Mouse (Mus musculus) CD4-positive, CD25-positive, alpha-beta regulatory T cell, adult 4 months (primary cell): ENCODE results near the gene Fam166a. TPM values are rescaled to one million over a fixed set of nuclear protein-coding genes. Genes with fewer than 3 reads are reported as not detected.
A peak's percentile ranks its signal among the peaks of the same experiment; 100 is the strongest.

Source experiments
- ATAC-seq: one replicate; pipeline ENCODE4 v1.8.0; 2017
- polyA plus RNA-seq, 2 experiments: library from polyadenylated mRNA; unstranded; fragments of 100-300 nt; shearing (Covaris generic); gene quantifications; one replicate each; pipeline ENCODE4 v1.2.1; 2017

The Fam166a gene
- polyA plus RNA-seq, 2 experiments from 2014 or later = not detected

DNA sequence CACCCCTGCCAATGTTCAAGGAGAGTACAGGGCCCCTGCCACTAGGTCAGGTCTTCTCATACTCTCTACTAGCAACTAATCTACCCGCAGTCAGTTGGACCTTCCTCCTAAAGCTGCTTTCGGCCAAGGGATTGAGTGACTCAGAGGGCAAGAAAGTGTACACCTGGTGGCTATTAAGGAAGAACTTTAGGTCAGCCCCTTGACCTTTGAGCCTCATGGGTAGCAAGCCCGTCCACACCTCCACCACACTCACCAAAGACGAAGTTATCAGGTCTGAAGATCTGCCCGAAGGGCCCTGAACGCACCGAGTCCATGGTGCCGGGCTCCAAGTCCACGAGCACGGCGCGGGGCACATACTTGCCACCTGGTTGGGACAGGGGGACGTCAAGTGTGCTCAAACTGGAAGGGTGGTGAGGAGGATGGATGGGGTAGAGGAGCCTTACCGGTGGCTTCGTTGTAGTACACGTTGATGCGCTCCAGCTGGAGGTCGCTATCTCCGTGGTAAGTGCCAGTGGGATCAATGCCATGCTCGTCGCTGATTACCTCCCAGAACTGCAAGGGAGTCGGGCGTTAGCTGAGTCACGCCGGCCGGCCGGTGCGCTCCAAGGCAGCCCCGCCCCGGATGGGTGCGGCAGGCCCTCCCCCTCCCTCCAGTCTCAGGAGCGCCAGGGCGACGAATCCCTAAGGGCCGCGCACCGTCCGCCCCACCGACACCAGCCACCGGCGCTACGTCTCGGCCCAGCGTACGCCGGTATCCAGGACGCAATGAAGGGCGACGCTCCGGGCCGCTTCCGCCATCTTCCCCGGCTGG lies 5.3 kb downstream of the Fam166a start:
- peak; percentile 12 for ATAC-seq

- ATAC-seq = no peak
Observed at GRCm38 (mm10) chr2:25224492-25224765, 5.9 kb downstream of the Fam166a start, which contains the start of gene Tubb4b. Tubb4b (minus strand) TSS chr2:25224702.

DNA sequence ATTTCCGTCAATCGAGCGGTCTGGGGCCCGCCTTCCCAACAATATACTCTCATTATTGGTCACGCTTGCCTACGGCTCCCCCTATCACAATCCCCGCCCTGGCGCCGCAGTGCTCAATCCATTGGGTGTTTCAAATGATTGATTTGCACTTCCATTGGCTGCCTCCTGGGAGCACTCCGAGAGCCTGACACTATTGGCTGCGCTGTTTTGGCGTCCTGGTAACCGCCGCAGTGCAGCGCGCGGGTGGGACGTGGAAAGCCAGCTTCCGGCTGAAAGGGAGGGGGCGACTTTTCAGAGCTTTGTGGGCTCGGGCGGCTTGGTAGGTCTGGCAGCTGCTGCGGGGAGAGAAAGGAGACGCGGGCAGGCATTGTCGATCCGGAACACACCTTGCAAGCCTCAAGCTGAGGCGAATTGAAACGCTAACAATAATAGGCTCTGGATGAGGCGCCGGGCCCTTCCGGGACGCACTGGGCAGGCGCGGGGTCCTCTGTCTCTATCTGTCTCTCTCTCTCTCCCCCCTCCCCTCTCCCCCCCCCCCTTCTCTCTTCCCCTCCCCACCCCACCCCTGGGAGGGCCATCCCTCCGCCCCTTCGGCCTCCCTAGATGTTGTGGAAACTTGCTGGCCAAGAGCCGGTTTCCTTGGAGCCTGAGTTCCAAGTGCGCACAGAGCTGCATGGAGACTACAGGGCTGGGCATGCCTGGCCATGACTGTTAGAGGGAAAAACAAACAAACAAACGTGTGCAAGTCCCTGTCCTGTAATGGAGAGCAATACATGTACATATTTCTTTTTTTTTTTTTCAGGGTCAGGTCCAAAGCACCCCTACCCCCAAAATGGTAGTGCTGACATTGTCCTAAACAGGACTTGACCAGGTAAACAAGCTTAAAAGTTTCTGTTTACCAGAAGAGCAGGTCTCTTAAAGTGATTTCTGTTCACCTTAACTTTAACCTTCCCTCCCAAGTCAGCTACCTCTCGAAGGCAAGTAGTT lies 6.5 kb downstream of the Fam166a start:
- ATAC-seq = peak; percentile 86

GRCm38 (mm10) chr2:25225811-25226379 lies 7.3 kb downstream of the Fam166a start:
- no peak for ATAC-seq

GRCm38 (mm10) chr2:25226864-25227263 lies 8.3 kb downstream of the Fam166a start:
- ATAC-seq = no peak

DNA sequence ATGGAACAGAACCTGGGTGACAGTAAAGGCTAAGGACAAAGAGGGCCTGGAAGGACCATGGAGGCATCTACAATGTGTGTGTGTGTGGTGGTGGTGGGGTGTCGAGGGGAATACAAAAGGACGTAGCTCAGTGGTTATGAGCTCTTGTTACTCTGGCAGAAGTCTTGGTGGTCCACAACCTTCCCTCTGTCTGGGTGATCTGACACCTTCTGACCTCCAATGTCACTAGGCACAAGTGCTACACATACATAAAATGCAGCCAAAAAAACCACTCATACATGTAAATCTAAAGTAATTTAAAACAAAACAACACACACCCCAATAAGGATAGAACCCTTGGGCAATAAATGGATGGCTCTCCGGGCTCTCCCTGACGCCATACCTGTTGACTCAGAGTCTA lies 8.9 kb downstream of the Fam166a start:
- ATAC-seq = no peak

DNA sequence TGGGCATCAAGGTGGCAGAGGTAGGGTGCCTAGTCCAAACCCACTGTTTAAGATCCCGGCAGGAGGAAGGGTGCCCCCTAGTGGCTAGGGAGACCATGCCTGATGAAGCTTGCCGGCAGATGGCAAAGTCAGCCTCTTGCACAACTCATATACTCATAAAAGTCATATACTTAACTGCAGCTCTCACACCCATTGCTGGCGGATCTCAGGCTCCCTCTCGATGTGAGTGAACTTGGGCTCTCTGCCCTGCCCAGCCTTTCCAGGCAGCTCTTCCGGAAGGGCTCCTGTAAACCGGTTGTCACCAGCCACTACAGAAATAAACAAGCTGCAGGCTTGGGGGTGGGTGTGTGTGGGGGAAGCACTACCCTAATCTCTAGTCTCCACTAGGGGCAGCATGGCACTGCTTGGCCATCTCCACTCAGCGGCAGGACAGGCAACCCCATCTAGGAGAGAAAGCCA lies 9.9 kb downstream of the Fam166a start:
- peak; percentile 52 for ATAC-seq

DNA sequence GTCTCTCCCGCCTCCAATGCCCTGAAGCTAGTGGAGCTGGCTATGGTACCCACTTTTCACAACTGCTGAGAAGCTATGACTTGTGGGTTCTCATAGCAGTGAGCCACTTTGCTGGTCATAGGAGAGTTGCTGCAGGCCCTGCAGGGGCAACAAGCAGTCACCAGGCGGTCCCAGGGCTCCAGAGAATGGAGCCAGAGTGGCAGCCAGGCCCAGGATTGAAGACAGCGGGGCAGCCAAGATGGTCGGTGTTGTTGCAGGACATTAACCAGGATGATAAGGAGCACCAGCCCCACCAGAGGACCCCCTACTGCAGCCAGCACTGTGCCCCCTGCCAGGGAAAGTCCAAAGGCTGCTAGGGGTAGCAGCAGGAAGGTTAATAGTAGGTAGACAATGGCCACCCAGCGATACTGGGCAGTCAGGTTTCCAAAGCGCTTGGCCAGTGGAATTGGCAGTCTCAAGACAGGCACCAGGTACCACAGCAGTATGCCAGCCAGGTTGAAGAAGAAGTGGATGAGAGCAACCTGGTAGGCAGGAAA lies 10.5 kb downstream of the Fam166a start:
- ATAC-seq = no peak

DNA sequence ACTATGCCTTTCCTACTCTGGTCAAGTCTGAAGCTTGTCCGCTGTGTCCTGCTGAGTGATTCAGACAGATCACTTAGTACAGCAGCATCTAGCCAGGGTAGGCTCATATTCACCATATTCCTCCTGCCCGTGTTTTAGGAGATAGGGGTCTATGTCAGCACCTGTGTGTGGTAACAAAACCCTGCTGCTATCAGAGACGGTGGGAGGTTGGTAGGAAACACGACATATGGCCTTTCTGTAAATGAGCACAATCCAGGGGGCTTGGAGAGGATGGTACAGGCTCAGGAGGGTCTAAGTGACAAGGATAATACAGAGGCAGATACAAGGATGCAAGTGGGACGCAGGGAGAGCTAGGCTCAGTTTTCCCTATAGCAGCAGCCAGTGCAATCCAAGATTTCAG lies 11.0 kb downstream of the Fam166a start:
- ATAC-seq = no peak

DNA sequence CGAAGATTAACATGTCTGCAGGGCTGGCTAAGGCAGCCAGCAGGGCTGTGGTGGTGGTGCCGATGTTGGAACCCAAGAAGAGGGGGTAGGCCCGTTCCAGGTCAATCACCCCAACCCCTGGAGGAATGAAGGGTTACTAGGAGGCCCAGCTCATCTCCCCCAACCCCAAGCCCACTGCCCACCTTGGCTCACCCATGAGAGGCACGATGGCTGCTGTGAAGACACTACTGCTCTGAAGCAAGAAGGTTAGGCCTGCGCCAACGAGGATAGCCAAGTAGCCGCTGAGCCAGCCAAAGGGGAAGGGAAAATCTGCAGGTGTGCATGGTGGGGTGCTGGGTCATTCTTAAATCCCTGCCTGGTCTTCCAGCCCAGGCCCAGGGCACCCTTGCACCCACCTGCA lies 12.0 kb downstream of the Fam166a start:
- ATAC-seq = no peak

DNA sequence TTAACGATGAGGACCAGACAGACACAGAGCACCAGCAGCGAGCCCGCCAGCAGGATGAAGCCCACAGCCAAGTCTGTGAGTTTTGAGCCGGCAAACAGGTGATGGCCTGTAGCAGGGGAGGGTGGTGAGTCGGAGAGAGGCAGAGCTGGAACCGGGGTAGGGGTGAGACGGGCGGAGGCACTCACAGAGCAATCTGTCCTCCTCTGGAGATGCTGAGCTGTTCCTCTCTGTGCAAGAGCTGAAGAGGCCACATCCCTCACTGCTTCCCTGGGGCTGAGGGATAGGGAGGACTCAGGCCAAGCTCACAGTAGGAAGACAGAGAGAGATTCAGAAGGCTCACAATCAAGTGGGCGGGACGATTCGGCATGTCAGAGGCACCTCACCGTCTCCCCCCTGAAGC lies 12.5 kb downstream of the Fam166a start:
- no peak for ATAC-seq

- ATAC-seq = no peak
Observed at GRCm38 (mm10) chr2:25233421-25233820, 14.9 kb downstream of the Fam166a start.

GRCm38 (mm10) chr2:25234050-25234449 lies 15.5 kb downstream of the Fam166a start, which contains the start of gene Slc34a3:
Slc34a3 (minus strand) TSS chr2:25234364.
- ATAC-seq = no peak

- no peak for ATAC-seq
Observed at GRCm38 (mm10) chr2:25234551-25235220, 16.1 kb downstream of the Fam166a start.

GRCm38 (mm10) chr2:25236614-25237013 lies 18.1 kb downstream of the Fam166a start, which contains the start of gene Rnf224:
Rnf224 (minus strand) TSS chr2:25236787.
- ATAC-seq = no peak

DNA sequence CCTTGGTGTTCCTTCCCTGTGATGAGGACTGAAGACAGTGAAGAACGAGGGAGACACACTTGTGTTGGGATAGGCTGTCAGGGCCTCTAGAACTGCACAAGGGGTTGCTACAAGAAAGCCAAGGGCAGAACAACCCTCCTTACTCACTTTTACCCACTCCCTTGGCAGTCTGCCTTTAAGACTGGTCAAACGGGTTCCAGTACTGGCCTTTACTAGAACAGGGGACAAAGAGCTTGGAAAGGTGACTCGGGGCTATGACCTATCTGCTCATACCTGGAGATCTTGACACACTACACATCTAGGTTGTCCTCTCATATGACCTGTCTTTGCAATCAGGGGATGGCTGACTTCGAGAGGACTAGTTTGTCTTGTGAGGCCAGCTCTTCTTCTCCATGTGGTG lies 19.0 kb downstream of the Fam166a start:
- no peak for ATAC-seq

GRCm38 (mm10) chr2:25238106-25238505 lies 19.6 kb downstream of the Fam166a start:
- ATAC-seq = no peak

GRCm38 (mm10) chr2:25239766-25240165 lies 21.2 kb downstream of the Fam166a start:
- ATAC-seq = no peak

- ATAC-seq = no peak
Observed at GRCm38 (mm10) chr2:25240310-25240709, 21.8 kb downstream of the Fam166a start.

DNA sequence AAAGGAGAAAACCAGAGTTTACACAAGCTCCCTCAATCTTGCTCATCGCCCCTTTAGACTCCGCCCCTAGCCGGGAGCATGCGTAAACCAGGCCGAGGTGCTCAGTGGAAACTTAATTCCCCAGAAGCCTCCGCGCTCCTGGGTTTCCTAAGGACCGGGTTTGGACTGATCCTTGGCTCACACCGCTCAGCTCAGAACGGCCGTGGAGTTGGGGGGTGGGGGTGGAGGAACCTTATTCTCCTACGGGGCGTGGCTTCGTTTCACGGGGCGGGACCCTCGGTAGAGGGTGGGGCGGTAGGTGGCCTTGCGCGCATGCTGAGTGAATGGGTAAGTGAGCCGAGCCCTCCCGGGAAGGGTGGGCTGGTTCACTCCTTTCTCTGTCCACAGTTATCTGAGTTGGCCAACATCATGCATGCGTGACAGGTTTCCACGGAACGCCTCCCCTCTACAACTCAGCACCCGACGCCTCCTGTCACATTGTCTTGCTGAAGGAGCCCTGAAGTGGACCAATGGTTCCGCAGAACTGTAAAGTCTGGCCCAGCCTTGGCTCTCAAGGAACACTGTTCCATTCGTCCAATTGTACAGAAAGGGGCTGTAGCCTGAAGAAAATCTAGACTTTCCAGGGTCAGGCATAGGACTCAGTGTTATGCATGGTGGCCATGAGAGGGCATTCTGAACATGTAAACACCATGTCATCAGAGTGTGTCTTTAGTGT lies 22.3 kb downstream of the Fam166a start:
- peak; percentile 66 for ATAC-seq

DNA sequence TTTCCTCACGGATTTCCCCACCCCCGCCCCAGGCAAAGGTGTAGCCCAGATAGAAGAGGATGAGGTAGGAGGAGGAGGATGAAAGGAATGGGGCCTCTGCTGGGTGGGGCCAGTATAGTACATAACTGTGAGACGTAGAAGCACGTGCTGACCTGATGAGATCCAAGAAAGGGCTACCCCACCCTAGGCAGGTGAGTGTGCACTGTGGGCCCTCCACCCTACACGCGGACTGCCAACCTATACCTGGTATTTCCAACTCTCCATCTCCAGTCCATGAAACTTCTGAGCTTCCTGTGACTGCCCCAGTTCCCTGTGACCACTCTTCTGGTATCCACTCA lies 22.9 kb downstream of the Fam166a start:
- ATAC-seq = peak; percentile 37

DNA sequence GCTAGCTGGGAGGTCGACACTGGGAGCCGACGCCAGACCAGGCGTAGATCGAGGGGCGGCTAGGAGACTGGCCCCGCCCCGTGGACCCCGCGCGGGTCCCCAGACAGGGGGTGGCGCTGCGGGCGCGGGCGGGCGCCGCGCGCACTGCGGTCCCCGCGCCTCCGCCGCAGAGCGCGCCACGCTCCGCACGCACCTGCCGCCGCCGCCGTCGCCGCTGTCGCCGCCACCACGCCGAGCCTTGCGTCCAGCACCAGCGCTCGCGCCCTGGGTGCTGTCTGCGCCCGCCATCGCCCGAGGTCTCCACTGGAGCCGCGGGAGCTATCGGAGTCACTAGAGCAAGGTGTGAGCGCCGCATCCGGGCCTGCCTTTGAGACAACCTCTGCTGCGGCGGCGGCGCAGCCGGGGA lies 23.6 kb downstream of the Fam166a start, which contains the start of the genes Rnf208 and Cysrt1:
Rnf208 (plus strand) TSS at position 155 of the 406 bp plus-strand sequence.
Cysrt1 (minus strand) TSS at position 352 of the 406 bp plus-strand sequence.
- peak; percentile 70 for ATAC-seq
